Mouse (Mus musculus): ENCODE data around the gene Gm21852. TPM values are rescaled to one million over a fixed set of nuclear protein-coding genes. Genes with fewer than 3 reads are reported as not detected.
"Not testable (repeated sequence)": the region's sequence is repeated elsewhere in the genome, so short reads cannot be mapped to it uniquely, and the experiment has no call there.

Gm21852 gene
- total RNA-seq (2021): not detected
- long read RNA-seq, experiment 1: 0 reads
- long read RNA-seq, experiment 2: 0 reads

- intact Hi-C loops (cut with DNase I); DNase-seq: not testable (repeated sequence)
These were observed at the start of gene Gm21852 for GRCm38 (mm10) chrY:40651896-40652295. Gene Gm21852 (minus strand): TSS chrY:40651996.

Small RNAs within 50 kb of the gene (microRNA-seq; reads per million reads assigned to microRNA genes)
- gene Gm27466 (0 reads per million in 2 experiments), gene Gm28018 (0 reads per million in 2 experiments)

Other genes with a start within 250 kb of the Gm21852 start
- gene Gm21797, start 123.8 kb upstream of the Gm21852 start, total RNA-seq (2021): not detected
- not detected for gene Gm20795, start 152.9 kb upstream of the Gm21852 start, total RNA-seq (2021)

Data from gastrocnemius, postnatal 36 days (tissue).